Mouse (Mus musculus) right cerebral cortex, postnatal 36 days (tissue): Measurements from ENCODE around the gene Olfr5.
"Not testable (repeated sequence)": the region's sequence is repeated elsewhere in the genome, so short reads cannot be mapped to it uniquely, and the experiment has no call there.

Source experiments
- DNase-seq, 2 experiments: peaks; one replicate each; pipeline ENCODE4 v3.0.0; 2022; ENCODE audit warnings: low spot score in 2 of 2, mixed read lengths in 1 of 2

The Olfr5 gene

GRCm38 (mm10) chr7:6486841-6487240, at the start of gene Olfr5:
Gene Olfr5, minus strand, starts transcription at chr7:6486941.
- DNase-seq = no peak

GRCm38 (mm10) chr7:6526141-6526540, 39.4 kb upstream of the Olfr5 start:
- no peak for DNase-seq

GRCm38 (mm10) chr7:6525001-6525400, 38.3 kb upstream of the Olfr5 start:
- no peak for DNase-seq

GRCm38 (mm10) chr7:6522850-6523249, 36.1 kb upstream of the Olfr5 start, which contains the start of gene Olfr1349:
Gene Olfr1349, minus strand, starts transcription at chr7:6522950.
- no peak for DNase-seq

GRCm38 (mm10) chr7:6521666-6522065, 34.9 kb upstream of the Olfr5 start:
- DNase-seq = no peak

- DNase-seq = no peak
Observed at GRCm38 (mm10) chr7:6508648-6509047, 21.9 kb upstream of the Olfr5 start, which contains the start of gene Olfr1348. Gene Olfr1348, minus strand, starts transcription at chr7:6508748.

GRCm38 (mm10) chr7:6499655-6500054, 12.9 kb upstream of the Olfr5 start, which contains the start of gene Olfr1347:
Gene Olfr1347, minus strand, starts transcription at chr7:6499755.
- DNase-seq = no peak

GRCm38 (mm10) chr7:6477633-6478032, 9.1 kb downstream of the Olfr5 start:
- not testable (repeated sequence) for DNase-seq

- no peak for DNase-seq
Observed at GRCm38 (mm10) chr7:6466951-6467350, 19.8 kb downstream of the Olfr5 start, which contains the start of gene Olfr1346. Gene Olfr1346, plus strand, starts transcription at chr7:6467101.

- DNase-seq = no peak
Observed at GRCm38 (mm10) chr7:6456399-6456798, 30.3 kb downstream of the Olfr5 start.

- no peak for DNase-seq
Observed at GRCm38 (mm10) chr7:6455868-6456267, 30.9 kb downstream of the Olfr5 start, which contains the start of gene Olfr1336. Gene Olfr1336, plus strand, starts transcription at chr7:6456168.

- no peak for DNase-seq
Observed at GRCm38 (mm10) chr7:6447771-6448170, 39.0 kb downstream of the Olfr5 start.

GRCm38 (mm10) chr7:6441173-6441572, 45.6 kb downstream of the Olfr5 start:
- no peak for DNase-seq

GRCm38 (mm10) chr7:6438388-6438787, 48.4 kb downstream of the Olfr5 start, which contains the start of gene Olfr1344:
Gene Olfr1344, plus strand, starts transcription at chr7:6438688.
- DNase-seq = no peak

- DNase-seq = no peak
Observed at GRCm38 (mm10) chr7:6430342-6430741, 56.4 kb downstream of the Olfr5 start.

GRCm38 (mm10) chr7:6429381-6429780, 57.4 kb downstream of the Olfr5 start:
- no peak for DNase-seq
